Mouse (Mus musculus): Measurements from ENCODE around the gene Rusc2. TPM values are rescaled to one million over a fixed set of nuclear protein-coding genes. Genes with fewer than 3 reads are reported as not detected.

The Rusc2 gene
- polyA plus RNA-seq, 1 experiment from 2014 or later, result 29.6 TPM

GRCm38 (mm10) chr4:43384083-43384460 is 2.3 kb downstream of the Rusc2 start:
- no peaks in the 10 kb centered on the region for H3K27me3 ChIP-seq
- CTCF ChIA-PET, result interaction anchor here (1.5 kb wide), 1 partner anchor 10 kb away, joined by 4 read pairs; no protein-coding TSS in a partner anchor
- no peak for TF ChIP-seq CTCF (IDR thresholded peaks at IDR 0.05)
- POLR2A ChIA-PET, result no interaction called here
- ATAC-seq (no peak), DNase-seq (ENCODE audit: low read depth, low spot score) (no peak)
- in situ Hi-C loops (cut with MboI; ENCODE audit: low pct_unique_long_range_greater_than_20kb), result loop anchor here (5.0 kb wide), 1 partner anchor 33 kb away; no protein-coding TSS in a partner anchor

GRCm38 (mm10) chr4:43384541-43384940 is 2.8 kb downstream of the Rusc2 start:
- ChIA-PET CTCF (interaction anchor here (1.5 kb wide), 1 partner anchor 10 kb away, joined by 4 read pairs; no protein-coding TSS in a partner anchor), POLR2A (no interaction called here)
- no peak for DNase-seq (ENCODE audit: low read depth, low spot score)
- TF ChIP-seq CTCF (IDR thresholded peaks at IDR 0.05), result no peak
- no peaks in the 10 kb centered on the region for H3K27me3 ChIP-seq
- in situ Hi-C loops (cut with MboI; ENCODE audit: low pct_unique_long_range_greater_than_20kb), result loop anchor here (5.0 kb wide), 1 partner anchor 33 kb away; no protein-coding TSS in a partner anchor
- ATAC-seq, result no peak

GRCm38 (mm10) chr4:43386932-43387331 is 5.2 kb downstream of the Rusc2 start:
- ATAC-seq (no peak), DNase-seq (ENCODE audit: low read depth, low spot score) (no peak)
- no peak for TF ChIP-seq CTCF (IDR thresholded peaks at IDR 0.05)
- no peaks in the 10 kb centered on the region for H3K27me3 ChIP-seq
- in situ Hi-C loops (cut with MboI; ENCODE audit: low pct_unique_long_range_greater_than_20kb), result no loop called here
- POLR2A ChIA-PET, result no interaction called here
- CTCF ChIA-PET, result no interaction called here

GRCm38 (mm10) chr4:43389390-43389789 is 7.6 kb downstream of the Rusc2 start:
- in situ Hi-C loops (cut with MboI; ENCODE audit: low pct_unique_long_range_greater_than_20kb), result no loop called here
- ATAC-seq (no peak), DNase-seq (ENCODE audit: low read depth, low spot score) (no peak)
- POLR2A ChIA-PET, result no interaction called here
- CTCF ChIA-PET, result no interaction called here
- H3K27me3 ChIP-seq, result no peaks in the 10 kb centered on the region
- no peak for TF ChIP-seq CTCF (IDR thresholded peaks at IDR 0.05)

- POLR2A ChIA-PET, result no interaction called here
- TF ChIP-seq CTCF (IDR thresholded peaks at IDR 0.05), result no peak
- H3K27me3 ChIP-seq, result no peaks in the 10 kb centered on the region
- CTCF ChIA-PET, result interaction anchor here (0.7 kb wide), 1 partner anchor 9 kb away, joined by 3 read pairs; no protein-coding TSS in a partner anchor
- ATAC-seq (no peak), DNase-seq (ENCODE audit: low read depth, low spot score) (no peak)
- in situ Hi-C loops (cut with MboI; ENCODE audit: low pct_unique_long_range_greater_than_20kb), result no loop called here
Observed at GRCm38 (mm10) chr4:43389845-43390440, 8.2 kb downstream of the Rusc2 start.

- ATAC-seq (no peak), DNase-seq (ENCODE audit: low read depth, low spot score) (no peak)
- in situ Hi-C loops (cut with MboI; ENCODE audit: low pct_unique_long_range_greater_than_20kb), result no loop called here
- POLR2A ChIA-PET, result interaction anchor here (0.6 kb wide), 1 partner anchor 17 kb away, joined by 3 read pairs; no protein-coding TSS in a partner anchor
- no peak for TF ChIP-seq CTCF (IDR thresholded peaks at IDR 0.05)
- H3K27me3 ChIP-seq, result no peaks in the 10 kb centered on the region
- CTCF ChIA-PET, result no interaction called here
Observed at GRCm38 (mm10) chr4:43391521-43392050, 9.8 kb downstream of the Rusc2 start.

- H3K27me3 ChIP-seq, result no peaks in the 10 kb centered on the region
- no peak for TF ChIP-seq CTCF (IDR thresholded peaks at IDR 0.05)
- DNase-seq (ENCODE audit: low read depth, low spot score) (no peak), ATAC-seq (peak; percentile 72)
- CTCF ChIA-PET, result interaction anchor here (1.2 to 1.5 kb wide), 2 partner anchors 10 to 12 kb away, joined by 4 to 6 read pairs; no protein-coding TSS in a partner anchor
- in situ Hi-C loops (cut with MboI; ENCODE audit: low pct_unique_long_range_greater_than_20kb), result no loop called here
- POLR2A ChIA-PET, result no interaction called here
Observed at GRCm38 (mm10) chr4:43394345-43394891, 12.6 kb downstream of the Rusc2 start.

GRCm38 (mm10) chr4:43395147-43395546 is 13.4 kb downstream of the Rusc2 start:
- H3K27me3 ChIP-seq, result no peaks in the 10 kb centered on the region
- POLR2A ChIA-PET, result interaction anchor here (1.6 kb wide), 1 partner anchor 12 kb away, joined by 6 read pairs; no protein-coding TSS in a partner anchor
- no peak for DNase-seq (ENCODE audit: low read depth, low spot score)
- CTCF ChIA-PET, result no interaction called here
- in situ Hi-C loops (cut with MboI; ENCODE audit: low pct_unique_long_range_greater_than_20kb), result no loop called here
- ATAC-seq, result no peak
- TF ChIP-seq CTCF (IDR thresholded peaks at IDR 0.05), result no peak

GRCm38 (mm10) chr4:43395836-43396235 is 14.1 kb downstream of the Rusc2 start:
- no peak for TF ChIP-seq CTCF (IDR thresholded peaks at IDR 0.05)
- ChIA-PET POLR2A (interaction anchor here (1.6 kb wide), 1 partner anchor 13 kb away, joined by 6 read pairs; no protein-coding TSS in a partner anchor), CTCF (interaction anchor here (1.3 kb wide), 1 partner anchor 13 kb away, joined by 3 read pairs; no protein-coding TSS in a partner anchor)
- in situ Hi-C loops (cut with MboI; ENCODE audit: low pct_unique_long_range_greater_than_20kb), result no loop called here
- no peak for DNase-seq (ENCODE audit: low read depth, low spot score)
- no peak for ATAC-seq
- no peaks in the 10 kb centered on the region for H3K27me3 ChIP-seq

GRCm38 (mm10) chr4:43396381-43396780 is 14.6 kb downstream of the Rusc2 start:
- DNase-seq (ENCODE audit: low read depth, low spot score), result no peak
- no peaks in the 10 kb centered on the region for H3K27me3 ChIP-seq
- ChIA-PET POLR2A (interaction anchor here (1.6 kb wide), 1 partner anchor 13 kb away, joined by 6 read pairs; no protein-coding TSS in a partner anchor), CTCF (interaction anchor here (0.9 to 1.3 kb wide), 2 partner anchors 13 to 18 kb away, joined by 3 read pairs; no protein-coding TSS in a partner anchor)
- no peak for ATAC-seq
- in situ Hi-C loops (cut with MboI; ENCODE audit: low pct_unique_long_range_greater_than_20kb), result no loop called here
- TF ChIP-seq CTCF (IDR thresholded peaks at IDR 0.05), result no peak

- in situ Hi-C loops (cut with MboI; ENCODE audit: low pct_unique_long_range_greater_than_20kb), result no loop called here
- DNase-seq (ENCODE audit: low read depth, low spot score) (no peak), ATAC-seq (no peak)
- ChIA-PET POLR2A (interaction anchor here (0.9 kb wide), 1 partner anchor 15 kb away, joined by 4 read pairs; no protein-coding TSS in a partner anchor), CTCF (no interaction called here)
- no peak for TF ChIP-seq CTCF (IDR thresholded peaks at IDR 0.05)
- H3K27me3 ChIP-seq, result no peaks in the 10 kb centered on the region
Observed at GRCm38 (mm10) chr4:43398014-43398413, 16.2 kb downstream of the Rusc2 start.
